Mouse (Mus musculus) limb, embryonic 14.5 days (tissue): Measurements from ENCODE around the gene Inpp5f. TPM values are rescaled to one million over a fixed set of nuclear protein-coding genes. Genes with fewer than 3 reads are reported as not detected.

ENCODE experiments used
- ATAC-seq: fragments of 200-750 bp; cut with Nextera tagmentation; 2 replicates; pipeline ENCODE4 v1.8.0; 2017; ENCODE audit warnings: low read depth, moderate number of reproducible peaks, moderate TSS enrichment; ENCODE audit not compliant: low FRiP score
- DNase-seq: peaks from one replicate; pipeline ENCODE4 v3.0.0-alpha.2; 2015; ENCODE audit warnings: low spot score
- H3K27ac ChIP-seq: fragments of 300-500 bp; sonication (generic); replicated peaks from 2 replicates; pipeline ENCODE4 v1.5.1; 2014; ENCODE audit warnings: low read depth, mild to moderate bottlenecking, low read length, moderate library complexity, mixed read lengths
- H3K27me3 ChIP-seq: fragments of 300-500 bp; sonication (generic); 2 replicates; pipeline ENCODE4 v1.6.1; 2014; ENCODE audit warnings: low read length, mixed read lengths; ENCODE audit not compliant: control insufficient read depth, insufficient read depth
- H3K36me3 ChIP-seq: fragments of 300-500 bp; sonication (generic); 2 replicates; pipeline ENCODE4 v1.6.1; 2014; ENCODE audit warnings: mild to moderate bottlenecking, low read length, moderate library complexity, mixed read lengths; ENCODE audit not compliant: control insufficient read depth, insufficient read depth
- H3K4me1 ChIP-seq: fragments of 300-500 bp; sonication (generic); 2 replicates; pipeline ENCODE4 v1.6.1; 2014; ENCODE audit warnings: antibody characterized with exemption, low read length, mixed read lengths; ENCODE audit not compliant: control insufficient read depth, insufficient read depth
- H3K4me2 ChIP-seq: fragments of 300-500 bp; sonication (generic); replicated peaks from 2 replicates; pipeline ENCODE4 v1.6.1; 2014; ENCODE audit warnings: low read depth, mild to moderate bottlenecking, low read length, moderate library complexity; ENCODE audit not compliant: severe bottlenecking
- H3K4me3 ChIP-seq: fragments of 300-500 bp; sonication (generic); replicated peaks from 2 replicates; pipeline ENCODE4 v1.5.1; 2014; ENCODE audit warnings: low read length
- H3K9ac ChIP-seq: fragments of 300-500 bp; sonication (generic); 2 replicates; pipeline ENCODE4 v1.6.1; 2014; ENCODE audit warnings: mild to moderate bottlenecking, low read depth, low read length, moderate library complexity; ENCODE audit not compliant: severe bottlenecking
- H3K9me3 ChIP-seq: fragments of 300-500 bp; sonication (generic); 2 replicates; pipeline ENCODE4 v1.6.1; 2016; ENCODE audit warnings: low read length; ENCODE audit not compliant: control insufficient read depth
- POLR2A ChIP-seq: fragments of 200-500 bp; IDR thresholded peaks from 2 replicates; pipeline ENCODE4 v1.8.0; 2012; ENCODE audit warnings: inconsistent platforms, mild to moderate bottlenecking, moderate library complexity, borderline replicate concordance; ENCODE audit not compliant: insufficient read depth, insufficient read length; ENCODE audit errors: extremely low read depth
- WGBS: fragments of 180-500 bp; shearing (Covaris S2); extraction: QIAGEN DNeasy Blood & Tissue Kit; methylation state at CpG from one replicate; pipeline ENCODE4 v1.1.7; 2014; 5-methylcytosine and 5-hydroxymethylcytosine counted together
- polyA plus RNA-seq, 2 experiments: library from polyadenylated mRNA; depleted of rRNA in 1 of 2; stranded (reverse) in 1 of 2; unstranded in 1 of 2; fragments of >200 nt; fragmentation: Nextera tagmentation in 1 of 2; extraction: Ambion mirVana in 1 of 2; gene quantifications; 2 replicates each; pipeline versions ENCODE4 v1.2.1 to v1.2.3; 2012 to 2014

Inpp5f gene
- polyA plus RNA-seq, 2 experiments, result 10.9 to 20.2 TPM

DNA sequence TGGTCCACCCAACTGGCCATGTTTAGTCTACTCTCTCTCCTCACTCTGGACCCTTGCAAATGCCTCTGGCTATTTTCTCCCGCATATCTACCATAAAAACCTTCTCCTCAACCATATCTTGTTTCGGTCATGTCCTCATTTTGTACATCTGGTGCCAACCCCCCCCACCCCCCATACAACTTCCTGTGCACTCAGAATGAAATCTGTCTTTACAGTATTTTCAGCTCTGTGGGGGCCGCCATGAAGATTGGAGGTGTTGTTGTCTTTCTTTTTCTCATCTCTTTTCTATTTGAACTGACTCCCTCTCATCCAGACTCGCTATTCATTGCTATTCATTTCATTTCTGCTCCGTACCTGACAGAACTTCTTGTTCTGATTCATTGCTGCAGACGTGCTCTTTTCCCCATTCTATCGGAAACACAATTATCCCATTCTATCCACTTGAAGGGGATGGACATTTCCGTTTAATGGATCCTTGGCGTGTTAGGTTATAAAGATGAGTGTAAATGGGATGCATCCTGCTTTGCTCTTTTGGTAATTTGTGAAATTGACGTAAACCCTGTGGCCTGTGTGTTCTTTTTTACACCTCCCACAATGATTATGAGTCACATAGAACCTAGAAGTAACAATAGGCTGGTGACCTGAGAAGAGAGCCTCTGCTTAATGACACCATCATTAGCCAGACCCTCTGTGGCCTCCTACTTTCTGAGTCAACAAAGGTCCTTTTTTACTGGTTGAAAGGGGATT lies 32.8 kb upstream of the Inpp5f start:
- no peak for ATAC-seq
- 76% methylated on average over 10 of the region's 10 CpGs for WGBS

DNA sequence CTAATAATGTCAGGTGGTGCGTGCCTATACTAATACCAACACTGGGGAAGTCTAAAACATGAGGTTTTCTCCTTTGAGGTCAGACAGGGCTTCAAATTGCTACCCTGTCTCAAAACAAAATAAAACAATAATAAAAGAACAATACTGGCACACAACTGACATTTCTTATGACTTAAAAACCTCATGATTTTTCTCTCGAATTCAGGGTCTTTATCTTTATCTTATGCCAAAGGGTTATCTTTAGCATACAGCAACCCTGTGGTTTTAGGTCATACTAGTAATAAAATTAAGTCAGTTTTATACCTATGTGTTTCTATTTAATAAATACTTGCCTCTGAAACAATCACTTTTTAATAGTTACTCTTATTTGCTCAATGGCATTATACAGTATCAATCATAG lies 31.7 kb upstream of the Inpp5f start:
- WGBS, result 78% methylated on average over 2 of the region's 2 CpGs
- no peaks in the 10 kb centered on the region for H3K36me3 ChIP-seq

More for the DNA sequence above, 32.8 kb upstream of the Inpp5f start:
- H3K4me1 ChIP-seq, result no peaks in the 10 kb centered on the region
- H3K9ac ChIP-seq, result no peak overlapping the region
- no peak overlapping the region for H3K4me2 ChIP-seq
- TF ChIP-seq POLR2A, result no peak
- H3K27me3 ChIP-seq, result no peaks in the 10 kb centered on the region
- H3K27ac ChIP-seq, result no peak overlapping the region
- no peak for DNase-seq
- H3K4me3 ChIP-seq, result no peak overlapping the region
- H3K9me3 ChIP-seq, result no peaks in the 10 kb centered on the region
- no peaks in the 10 kb centered on the region for H3K36me3 ChIP-seq

DNA sequence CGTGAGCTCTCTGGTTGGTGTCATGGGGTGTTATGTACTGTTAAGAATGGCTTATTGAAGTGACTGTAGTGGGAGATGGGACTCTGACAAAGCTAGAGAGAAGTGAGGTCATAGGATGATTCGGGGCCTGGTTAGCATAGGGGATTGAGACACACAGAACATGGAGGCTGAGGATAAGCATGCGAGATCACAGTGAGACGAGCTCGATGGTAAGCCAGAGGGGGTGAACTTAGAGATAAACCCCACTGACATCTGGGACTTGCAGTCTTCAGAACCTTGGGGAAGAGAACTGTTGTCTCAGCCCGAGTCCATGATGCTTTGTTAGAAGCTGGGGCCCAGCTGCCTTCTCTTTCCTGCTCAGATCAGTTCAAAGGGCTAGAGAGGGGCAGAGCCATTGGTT lies 30.8 kb upstream of the Inpp5f start:
- Histone ChIP-seq H3K4me3 (no peak overlapping the region), H3K27me3 (no peaks in the 10 kb centered on the region), H3K4me1 (no peaks in the 10 kb centered on the region), H3K9me3 (no peaks in the 10 kb centered on the region), H3K4me2 (no peak overlapping the region), H3K27ac (no peak overlapping the region), H3K9ac (no peak overlapping the region), H3K36me3 (no peaks in the 10 kb centered on the region)
- WGBS, result 87% methylated on average over 6 of the region's 6 CpGs
- no peak for ATAC-seq
- TF ChIP-seq POLR2A, result no peak
- DNase-seq, result no peak

More for the DNA sequence above, 31.7 kb upstream of the Inpp5f start:
- no peaks in the 10 kb centered on the region for H3K9me3 ChIP-seq
- TF ChIP-seq POLR2A, result no peak
- H3K27me3 ChIP-seq, result no peaks in the 10 kb centered on the region
- H3K4me3 ChIP-seq, result no peak overlapping the region
- H3K4me2 ChIP-seq, result no peak overlapping the region
- H3K27ac ChIP-seq, result no peak overlapping the region
- no peaks in the 10 kb centered on the region for H3K4me1 ChIP-seq
- ATAC-seq, result no peak
- no peak for DNase-seq
- no peak overlapping the region for H3K9ac ChIP-seq

DNA sequence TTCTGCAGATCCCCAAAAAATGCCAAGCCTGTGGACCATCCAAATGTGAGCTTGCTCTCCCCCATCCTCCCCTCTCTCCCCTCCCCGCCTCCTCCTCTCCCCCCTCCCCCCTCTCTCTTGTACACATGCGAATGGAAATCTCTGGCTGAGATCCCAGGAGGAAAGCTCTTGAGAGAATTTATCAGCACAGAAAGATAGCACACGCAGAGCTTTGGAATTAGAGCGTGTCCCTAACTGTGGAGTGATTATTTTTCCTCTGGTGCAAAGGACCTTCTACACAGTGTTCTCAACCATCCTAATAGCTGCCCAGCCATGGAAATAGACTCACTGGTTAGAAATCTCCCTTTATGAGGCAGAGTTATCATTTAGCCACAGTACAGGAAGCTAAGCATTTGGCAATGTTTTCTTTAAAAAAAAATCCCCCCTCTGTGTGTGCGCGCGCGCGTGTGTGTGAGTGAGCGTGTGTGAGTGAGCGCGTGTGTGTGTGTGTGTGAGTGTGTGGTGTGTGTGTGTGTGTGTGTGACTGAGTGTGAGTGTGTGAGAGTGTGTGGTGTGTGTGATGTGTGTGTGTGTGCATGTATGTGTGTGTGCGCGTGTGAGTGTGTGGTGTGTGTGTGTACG lies 29.2 kb upstream of the Inpp5f start:
- Histone ChIP-seq H3K9me3 (no peaks in the 10 kb centered on the region), H3K9ac (no peak overlapping the region), H3K4me2 (no peak overlapping the region), H3K27me3 (no peaks in the 10 kb centered on the region), H3K4me1 (no peaks in the 10 kb centered on the region), H3K4me3 (no peak overlapping the region), H3K27ac (no peak overlapping the region), H3K36me3 (no peaks in the 10 kb centered on the region)
- WGBS, result 83% methylated on average over 15 of the region's 15 CpGs
- ATAC-seq (no peak), DNase-seq (no peak)
- no peak for TF ChIP-seq POLR2A

DNA sequence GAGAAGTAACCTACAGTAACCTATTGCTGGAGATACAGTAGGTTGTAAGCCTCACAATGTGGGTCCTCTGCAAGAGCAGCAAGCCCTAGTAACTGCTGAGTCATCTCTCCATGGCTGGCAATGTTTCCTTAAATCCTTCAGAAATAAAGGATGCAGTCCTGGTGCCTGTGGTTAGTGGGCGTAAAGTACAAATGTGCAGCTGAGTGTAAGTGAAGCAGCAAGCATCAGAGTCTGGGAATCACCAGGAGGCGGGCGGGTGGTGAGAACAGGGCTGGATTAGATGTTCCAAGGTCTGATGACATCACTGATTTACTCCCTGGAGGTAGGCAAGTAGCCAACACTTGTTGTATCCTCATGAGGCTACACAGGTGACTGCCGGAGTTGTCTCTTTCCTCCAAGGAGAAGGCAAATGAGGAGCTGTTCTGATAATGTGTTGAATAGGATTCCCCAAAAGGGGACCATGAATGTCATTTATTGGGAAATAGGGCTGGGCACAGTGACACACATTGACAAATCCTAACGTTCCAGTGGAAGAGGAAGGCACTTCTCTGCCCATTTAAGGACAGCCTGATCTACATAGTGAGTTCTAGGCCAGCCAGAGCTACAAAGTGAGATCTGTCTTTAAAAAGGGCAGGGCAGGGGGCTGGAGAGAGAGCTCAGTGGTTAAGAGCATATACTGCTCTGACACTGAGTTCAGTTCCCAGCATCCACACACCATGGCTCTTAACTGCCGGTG lies 27.7 kb upstream of the Inpp5f start:
- TF ChIP-seq POLR2A, result no peak
- Histone ChIP-seq H3K27me3 (no peaks in the 10 kb centered on the region), H3K27ac (no peak overlapping the region), H3K9ac (no peak overlapping the region), H3K4me2 (no peak overlapping the region), H3K4me3 (no peak overlapping the region), H3K9me3 (no peaks in the 10 kb centered on the region), H3K4me1 (no peaks in the 10 kb centered on the region), H3K36me3 (no peaks in the 10 kb centered on the region)
- 75% methylated on average over 6 of the region's 6 CpGs for WGBS
- ATAC-seq (no peak), DNase-seq (no peak)
